Mouse (Mus musculus) inflammation-experienced regulatory T-cells, adult 6 months (primary cell): Measurements from ENCODE around the gene Slc5a8. TPM values are rescaled to one million over a fixed set of nuclear protein-coding genes. Genes with fewer than 3 reads are reported as not detected.

Experiments
- ATAC-seq: one replicate; pipeline ENCODE4 v1.8.0; 2017
- polyA plus RNA-seq, 3 experiments: library from polyadenylated mRNA; unstranded; fragments of 100-300 nt; shearing (Covaris generic); gene quantifications; one replicate each; pipeline ENCODE4 v1.2.1; 2017

Slc5a8 gene
- polyA plus RNA-seq: not detected

- ATAC-seq: no peak
Observed at GRCm38 (mm10) chr10:88885632-88886090, at the start of gene Slc5a8. Slc5a8 (plus strand) TSS chr10:88885992.

- ATAC-seq: no peak
Observed at GRCm38 (mm10) chr10:88848876-88849476, 36.8 kb upstream of the Slc5a8 start.

DNA sequence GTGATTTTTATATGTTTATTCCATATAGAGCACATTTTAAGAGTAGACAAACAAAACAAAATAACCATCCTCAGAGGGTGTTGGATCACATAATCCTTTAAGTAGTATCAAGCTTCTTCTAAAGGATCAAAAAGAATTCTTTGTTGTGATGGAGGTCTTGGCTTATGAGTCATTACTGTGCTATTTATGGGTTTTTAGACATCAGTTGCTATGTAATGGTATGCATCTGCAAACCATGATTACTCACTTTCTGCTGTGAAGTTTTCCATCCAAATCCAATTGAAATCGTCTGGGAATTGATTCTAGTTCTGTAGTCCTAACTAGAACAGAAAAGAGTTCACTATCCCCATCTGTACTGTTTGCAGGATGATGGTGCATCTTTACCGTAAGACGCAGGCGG is 35.8 kb upstream of the Slc5a8 start:
- no peak for ATAC-seq

DNA sequence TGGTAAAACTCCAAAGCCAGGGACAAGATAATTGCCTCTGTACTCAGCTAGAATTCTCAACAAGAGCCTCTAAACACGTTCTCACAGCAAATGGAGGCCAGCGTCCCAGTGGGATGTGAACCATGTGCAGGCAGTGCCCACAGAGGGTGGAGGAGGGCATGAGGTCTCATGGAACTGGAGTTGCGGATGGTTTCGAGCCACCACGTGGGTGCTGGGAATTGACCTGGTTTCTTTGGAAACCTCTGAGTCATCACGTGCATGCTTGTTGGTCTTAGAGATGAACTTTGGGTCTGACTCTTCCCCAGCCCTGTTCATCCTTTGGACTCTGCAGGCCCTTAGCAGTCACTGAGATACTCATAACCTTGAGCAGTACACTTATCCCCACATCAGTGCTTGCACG is 32.5 kb upstream of the Slc5a8 start:
- ATAC-seq: no peak

DNA sequence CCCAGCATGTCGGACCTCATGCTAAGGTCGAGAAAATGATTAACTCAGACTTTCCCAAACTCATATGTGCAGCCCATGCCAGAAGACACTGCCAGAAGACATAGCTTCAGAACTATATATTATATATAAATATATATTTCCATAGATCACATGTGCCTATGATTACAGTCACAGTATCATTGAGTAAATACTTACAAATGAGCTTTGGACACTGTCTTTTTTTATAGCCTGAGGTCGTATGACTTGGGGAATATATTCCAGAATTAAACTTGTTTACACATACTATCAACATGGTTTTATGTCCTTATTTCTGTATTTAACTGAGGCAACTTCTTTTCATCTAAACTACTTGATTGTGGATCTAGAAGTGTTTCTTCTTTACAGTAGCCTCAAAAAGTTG is 24.9 kb upstream of the Slc5a8 start:
- ATAC-seq: no peak

GRCm38 (mm10) chr10:88861416-88861815 is 24.4 kb upstream of the Slc5a8 start:
- no peak for ATAC-seq

DNA sequence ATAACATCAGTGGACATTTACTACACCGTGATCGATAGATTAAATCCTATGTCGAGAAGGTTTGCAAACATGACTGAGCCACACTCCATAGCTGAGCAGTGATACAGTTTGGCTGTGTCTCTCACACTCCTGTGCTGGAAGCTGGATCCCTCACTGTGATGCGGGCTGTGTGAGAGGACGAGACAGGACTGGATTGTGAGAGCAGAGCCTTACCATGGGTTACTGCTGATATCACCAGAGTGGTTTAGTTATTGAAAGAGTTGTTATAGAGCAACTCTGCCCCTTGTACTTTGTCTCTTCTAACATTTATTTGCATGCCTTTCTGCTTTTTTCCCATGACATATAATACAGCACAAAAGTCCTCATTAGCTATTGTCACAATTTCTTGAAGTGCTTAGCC is 23.5 kb upstream of the Slc5a8 start:
- ATAC-seq: no peak

DNA sequence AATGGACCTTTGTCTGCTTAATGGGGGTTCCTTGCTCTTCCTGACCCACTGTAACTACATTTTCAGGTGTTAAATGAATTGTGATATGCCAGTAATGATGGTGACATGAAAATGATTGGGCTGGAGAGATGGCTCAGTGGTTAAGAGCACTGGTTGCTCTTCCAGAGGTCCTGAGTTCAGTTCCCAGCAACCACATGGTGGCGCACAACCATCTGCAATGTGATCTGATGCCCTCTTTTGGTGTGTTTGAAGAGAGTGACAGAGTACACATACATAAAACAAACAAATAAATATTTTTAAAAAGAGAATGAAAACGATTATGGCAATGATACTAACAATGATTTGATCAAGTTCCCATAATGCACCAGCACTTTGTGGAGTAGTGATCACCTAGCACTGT is 19.8 kb upstream of the Slc5a8 start:
- no peak for ATAC-seq

- peak; percentile 93 for ATAC-seq
Observed at GRCm38 (mm10) chr10:88874870-88875269, 10.9 kb upstream of the Slc5a8 start.

- no peak for ATAC-seq
Observed at GRCm38 (mm10) chr10:88877421-88877820, 8.4 kb upstream of the Slc5a8 start.

DNA sequence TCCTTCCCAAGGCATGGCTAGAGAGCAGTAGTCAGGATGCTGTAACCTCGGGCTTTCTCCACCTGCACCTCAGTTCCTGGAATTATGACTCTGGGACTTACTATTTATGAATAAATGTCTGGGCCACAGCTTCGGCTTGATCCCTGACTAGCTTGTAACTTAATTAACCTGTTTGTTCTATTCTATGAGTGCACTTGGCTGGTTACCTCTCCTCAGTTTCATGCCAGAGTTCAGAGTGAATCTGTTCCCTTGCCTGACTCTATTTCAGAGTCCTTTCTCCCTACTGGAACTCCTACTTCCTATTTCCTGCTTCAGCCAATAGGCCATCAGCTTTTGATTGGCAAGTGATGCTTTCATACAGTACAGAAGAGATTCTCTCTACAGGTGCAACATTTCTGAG is 2.1 kb upstream of the Slc5a8 start:
- ATAC-seq: no peak

DNA sequence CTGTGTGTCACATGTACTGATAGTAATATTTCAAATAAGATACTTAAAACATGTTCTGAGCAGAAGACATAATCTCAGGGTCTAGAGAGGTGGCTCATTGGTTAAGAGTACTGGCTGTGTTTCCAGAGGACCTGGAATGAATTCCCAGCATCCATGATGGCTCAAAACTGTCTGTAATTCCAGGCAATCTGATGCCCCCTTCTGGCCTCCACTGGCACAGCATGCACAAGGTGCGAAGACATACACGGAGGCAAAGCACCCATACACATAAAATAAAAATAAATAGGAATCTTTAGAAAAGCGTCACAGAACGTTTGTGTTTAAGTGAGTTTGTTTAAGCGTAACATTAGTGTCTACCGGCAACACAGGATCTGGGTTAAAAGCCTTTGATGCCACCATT is 956 bp upstream of the Slc5a8 start:
- no peak for ATAC-seq

DNA sequence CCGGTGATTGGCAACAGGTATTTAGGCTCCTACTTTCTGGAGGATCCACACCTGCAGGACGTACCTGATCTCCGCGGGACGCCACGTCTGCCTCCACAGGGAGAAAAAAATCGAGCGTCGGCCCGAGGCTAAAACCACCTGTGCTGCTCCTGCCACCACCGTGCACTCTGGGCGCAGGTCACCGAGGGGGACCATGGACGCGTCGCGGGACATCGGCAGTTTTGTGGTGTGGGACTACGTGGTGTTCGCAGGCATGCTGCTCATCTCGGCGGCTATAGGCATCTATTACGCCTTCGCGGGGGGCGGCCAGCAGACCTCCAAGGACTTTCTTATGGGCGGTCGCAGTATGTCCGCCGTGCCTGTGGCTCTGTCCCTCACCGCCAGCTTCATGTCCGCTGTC is 322 bp downstream of the Slc5a8 start:
- no peak for ATAC-seq

GRCm38 (mm10) chr10:88888376-88888775 is 2.6 kb downstream of the Slc5a8 start:
- no peak for ATAC-seq

GRCm38 (mm10) chr10:88891410-88891809 is 5.6 kb downstream of the Slc5a8 start:
- ATAC-seq: no peak

DNA sequence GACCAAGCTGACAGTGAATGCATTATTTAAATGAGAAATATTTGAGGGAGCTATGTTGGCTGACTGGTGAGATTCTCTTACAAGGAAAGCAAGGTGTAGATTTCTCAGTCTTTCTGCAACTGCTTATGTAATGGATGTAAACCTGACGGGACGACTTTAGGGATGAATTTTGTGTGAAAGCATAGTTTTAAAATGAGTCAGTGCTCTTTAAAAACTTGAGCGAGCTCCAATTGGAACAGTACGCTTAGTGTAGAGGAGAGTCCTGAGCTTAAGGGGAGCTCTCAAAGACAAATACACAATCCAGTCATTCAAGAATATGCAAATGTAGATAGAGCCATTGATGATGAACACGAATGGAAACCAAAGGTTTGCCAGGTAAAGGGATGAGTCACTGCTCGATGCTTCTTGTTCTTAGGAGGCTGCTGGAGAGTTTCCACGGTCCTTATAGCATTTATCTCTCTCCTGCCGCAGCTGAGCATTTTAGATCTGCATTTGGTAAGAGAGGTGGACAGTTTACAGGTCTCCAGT is 6.8 kb downstream of the Slc5a8 start:
- ATAC-seq: no peak

GRCm38 (mm10) chr10:88897032-88897431 is 11.2 kb downstream of the Slc5a8 start:
- ATAC-seq: no peak

DNA sequence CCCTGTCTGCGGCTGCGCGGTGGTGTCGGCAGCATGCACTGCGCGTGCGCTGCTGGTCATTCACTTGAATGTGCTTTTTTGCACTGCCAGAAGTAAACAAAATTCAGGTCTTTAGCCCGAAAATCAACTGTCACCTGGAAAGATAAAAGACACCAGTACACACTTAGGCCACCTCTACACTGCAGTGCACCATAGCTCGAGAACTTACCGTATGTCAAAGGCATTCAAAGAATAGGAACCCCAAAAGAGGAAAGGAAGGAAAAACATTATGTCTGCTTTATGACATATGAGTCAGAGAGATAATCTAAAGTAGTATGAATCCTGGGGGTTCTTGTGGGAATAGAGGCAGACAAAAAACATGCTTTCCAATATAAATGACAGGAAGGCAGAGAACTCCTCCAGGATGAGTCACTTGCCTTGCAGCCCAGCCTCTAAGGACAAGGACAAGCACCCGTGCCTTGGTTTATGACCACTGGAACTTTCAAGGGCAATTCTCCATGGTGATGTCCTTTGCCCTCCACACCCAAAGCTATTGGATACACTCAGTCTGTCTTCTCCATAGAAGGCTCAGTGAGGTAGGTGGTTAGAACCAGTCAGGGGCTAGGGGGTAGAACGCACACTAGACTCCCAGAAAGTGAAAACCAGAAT is 64.0 kb downstream of the Slc5a8 start:
- ATAC-seq: no peak

- ATAC-seq: no peak
Observed at GRCm38 (mm10) chr10:88950297-88950653, 64.5 kb downstream of the Slc5a8 start.

GRCm38 (mm10) chr10:88960791-88961190 is 75.0 kb downstream of the Slc5a8 start:
- ATAC-seq: no peak

DNA sequence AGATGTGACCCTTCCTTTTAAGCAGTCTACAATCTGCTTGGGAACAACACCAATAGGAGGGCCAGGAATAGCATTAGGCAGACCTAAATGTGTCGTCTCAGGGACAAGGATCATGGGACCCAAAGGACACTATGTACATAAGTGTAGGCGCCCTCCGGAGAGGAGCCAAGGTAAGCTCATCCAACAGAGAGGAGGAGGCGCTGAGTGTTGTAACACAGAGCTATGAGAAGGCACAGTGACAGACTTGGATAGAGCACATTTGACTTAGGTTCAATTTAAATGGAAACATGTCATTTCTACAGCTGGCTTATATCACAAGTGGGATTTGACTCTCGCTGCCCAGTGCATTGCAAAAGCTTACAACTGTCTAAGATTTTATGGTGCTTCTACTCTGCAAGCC is 82.8 kb downstream of the Slc5a8 start:
- no peak for ATAC-seq

GRCm38 (mm10) chr10:88970951-88971725 is 85.3 kb downstream of the Slc5a8 start:
- ATAC-seq: no peak

- no peak for ATAC-seq
Observed at GRCm38 (mm10) chr10:88978932-88979331, 93.1 kb downstream of the Slc5a8 start.
